Mouse (Mus musculus) liver, embryonic 15.5 days (tissue): Measurements from ENCODE around the gene Ghdc. TPM values are rescaled to one million over a fixed set of nuclear protein-coding genes. Genes with fewer than 3 reads are reported as not detected.

Experiments
- ATAC-seq: fragments of 200-750 bp; cut with Nextera tagmentation; 2 replicates; pipeline ENCODE4 v1.8.0; 2017; ENCODE audit warnings: moderate number of reproducible peaks, mild to moderate bottlenecking, moderate library complexity; ENCODE audit not compliant: insufficient read depth
- H3K27ac ChIP-seq: fragments of 300-500 bp; sonication (generic); replicated peaks from 2 replicates; pipeline ENCODE4 v1.5.1; 2015; ENCODE audit warnings: mild to moderate bottlenecking, inconsistent platforms
- H3K27me3 ChIP-seq: fragments of 300-500 bp; sonication (generic); 2 replicates; pipeline ENCODE4 v1.6.1; 2015; ENCODE audit warnings: mild to moderate bottlenecking, inconsistent platforms
- H3K36me3 ChIP-seq: fragments of 300-500 bp; sonication (generic); replicated peaks from 2 replicates; pipeline ENCODE4 v1.6.1; 2015; ENCODE audit warnings: moderate library complexity, mild to moderate bottlenecking, inconsistent platforms
- H3K4me1 ChIP-seq: fragments of 300-500 bp; sonication (generic); replicated peaks from 2 replicates; pipeline ENCODE4 v1.6.1; 2015; ENCODE audit warnings: inconsistent platforms
- H3K4me2 ChIP-seq: fragments of 300-500 bp; sonication (generic); 2 replicates; pipeline ENCODE4 v1.6.1; 2015; ENCODE audit warnings: moderate library complexity, mild to moderate bottlenecking, inconsistent platforms
- H3K4me3 ChIP-seq: fragments of 300-500 bp; sonication (generic); replicated peaks from 2 replicates; pipeline ENCODE4 v1.5.1; 2015; ENCODE audit warnings: mild to moderate bottlenecking, inconsistent platforms
- H3K9ac ChIP-seq: fragments of 300-500 bp; sonication (generic); 2 replicates; pipeline ENCODE4 v1.6.1; 2015; ENCODE audit warnings: moderate library complexity, mild to moderate bottlenecking, inconsistent platforms
- H3K9me3 ChIP-seq: fragments of 300-500 bp; sonication (generic); replicated peaks from 2 replicates; pipeline ENCODE4 v1.6.1; 2016; ENCODE audit warnings: inconsistent platforms
- WGBS: fragments of 180-500 bp; shearing (Covaris S2); methylation state at CpG from one replicate; pipeline ENCODE4 v1.1.7; 2015; ENCODE audit warnings: mixed read lengths; ENCODE audit not compliant: insufficient replicate concordance; 5-methylcytosine and 5-hydroxymethylcytosine counted together
- polyA plus RNA-seq: library from polyadenylated mRNA; unstranded; fragments of >200 nt; fragmentation: Nextera tagmentation; extraction: Ambion mirVana; gene quantifications from 2 replicates; pipeline ENCODE4 v1.2.1, GENCODE M21; 2015

Ghdc gene
- polyA plus RNA-seq, 1 experiment from 2014 or later: 1.5 TPM

- Histone ChIP-seq H3K4me3 (peak within 1 kb of the TSS; percentile 44), H3K9me3 (no peaks in the 10 kb centered on the region), H3K36me3 (no peaks in the 10 kb centered on the region), H3K27me3 (peaks cover 84% of the 10 kb centered on the region), H3K27ac (no peak within 1 kb of the TSS), H3K4me1 (peaks cover 26% of the 10 kb centered on the region), H3K9ac (no peak within 1 kb of the TSS), H3K4me2 (peak within 1 kb of the TSS; percentile 72)
- ATAC-seq: 0 out of 2 replicates have a peak, but pooled peaks have one; percentile 22
- under 1% methylated on average over 51 of the region's 51 CpGs for WGBS
Observed at GRCm38 (mm10) chr11:100759611-100760233, 11.0 kb downstream of the Ghdc start, which contains the start of gene Kcnh4. Gene Kcnh4, minus strand, starts transcription at chr11:100759942.

GRCm38 (mm10) chr11:100758707-100759610 lies 11.8 kb downstream of the Ghdc start:
- no peak for ATAC-seq
- Histone ChIP-seq H3K4me1 (peaks cover 26% of the 10 kb centered on the region), H3K27ac (no peak overlapping the region), H3K9me3 (no peaks in the 10 kb centered on the region), H3K36me3 (no peaks in the 10 kb centered on the region), H3K9ac (no peak overlapping the region), H3K4me3 (peak overlapping the region; percentile 44), H3K4me2 (peak overlapping the region; percentile 72), H3K27me3 (peaks cover 92% of the 10 kb centered on the region)
- 3% methylated on average over 35 of the region's 35 CpGs for WGBS

- ATAC-seq: no peak
- peaks cover 26% of the 10 kb centered on the region for H3K4me1 ChIP-seq
- no peaks in the 10 kb centered on the region for H3K9me3 ChIP-seq
- no peak overlapping the region for H3K4me3 ChIP-seq
- no peak overlapping the region for H3K27ac ChIP-seq
- H3K36me3 ChIP-seq: no peaks in the 10 kb centered on the region
- H3K9ac ChIP-seq: no peak overlapping the region
- no peak overlapping the region for H3K4me2 ChIP-seq
- 59% methylated on average over 12 of the region's 12 CpGs for WGBS
- peaks cover 94% of the 10 kb centered on the region for H3K27me3 ChIP-seq
Observed at GRCm38 (mm10) chr11:100757566-100757965, 13.2 kb downstream of the Ghdc start.

GRCm38 (mm10) chr11:100756476-100756875 lies 14.3 kb downstream of the Ghdc start:
- Histone ChIP-seq H3K27me3 (peaks cover 94% of the 10 kb centered on the region), H3K4me2 (no peak overlapping the region), H3K4me3 (no peak overlapping the region), H3K9me3 (no peaks in the 10 kb centered on the region), H3K27ac (no peak overlapping the region), H3K4me1 (peaks cover 20% of the 10 kb centered on the region), H3K36me3 (no peaks in the 10 kb centered on the region), H3K9ac (no peak overlapping the region)
- no peak for ATAC-seq
- 57% methylated on average over 6 of the region's 6 CpGs for WGBS

- Histone ChIP-seq H3K4me3 (no peak overlapping the region), H3K9ac (no peak overlapping the region), H3K36me3 (no peaks in the 10 kb centered on the region), H3K27me3 (peaks cover 90% of the 10 kb centered on the region), H3K4me2 (no peak overlapping the region), H3K27ac (no peak overlapping the region), H3K9me3 (no peaks in the 10 kb centered on the region), H3K4me1 (peaks cover 8% of the 10 kb centered on the region)
- no peak for ATAC-seq
- WGBS: 84% methylated on average over 3 of the region's 3 CpGs
Observed at GRCm38 (mm10) chr11:100754693-100755057, 16.1 kb downstream of the Ghdc start.

- no peak for ATAC-seq
- no peak overlapping the region for H3K4me3 ChIP-seq
Observed at GRCm38 (mm10) chr11:100754021-100754692, 16.6 kb downstream of the Ghdc start.

GRCm38 (mm10) chr11:100752294-100752693 lies 18.5 kb downstream of the Ghdc start:
- no peaks in the 10 kb centered on the region for H3K9me3 ChIP-seq
- 40% methylated on average over 10 of the region's 10 CpGs for WGBS
- H3K4me3 ChIP-seq: no peak overlapping the region
- no peak overlapping the region for H3K4me2 ChIP-seq
- no peak for ATAC-seq
- H3K9ac ChIP-seq: no peak overlapping the region
- H3K36me3 ChIP-seq: no peaks in the 10 kb centered on the region
- H3K4me1 ChIP-seq: peaks cover 4% of the 10 kb centered on the region
- no peak overlapping the region for H3K27ac ChIP-seq
- peaks cover 89% of the 10 kb centered on the region for H3K27me3 ChIP-seq

More at GRCm38 (mm10) chr11:100754021-100754692, 16.6 kb downstream of the Ghdc start:
- Histone ChIP-seq H3K4me2 (no peak overlapping the region), H3K27me3 (peaks cover 90% of the 10 kb centered on the region), H3K36me3 (no peaks in the 10 kb centered on the region), H3K27ac (no peak overlapping the region), H3K9me3 (no peaks in the 10 kb centered on the region), H3K4me1 (peaks cover 3% of the 10 kb centered on the region), H3K9ac (no peak overlapping the region)
- 68% methylated on average over 12 of the region's 12 CpGs for WGBS

GRCm38 (mm10) chr11:100750127-100750526 lies 20.6 kb downstream of the Ghdc start:
- no peak overlapping the region for H3K27ac ChIP-seq
- no peaks in the 10 kb centered on the region for H3K36me3 ChIP-seq
- no peak overlapping the region for H3K9ac ChIP-seq
- H3K4me3 ChIP-seq: no peak overlapping the region
- H3K4me1 ChIP-seq: peaks cover 16% of the 10 kb centered on the region
- H3K27me3 ChIP-seq: peaks cover 81% of the 10 kb centered on the region
- H3K9me3 ChIP-seq: no peaks in the 10 kb centered on the region
- no peak for ATAC-seq
- WGBS: 71% methylated on average over 16 of the region's 16 CpGs
- H3K4me2 ChIP-seq: no peak overlapping the region

GRCm38 (mm10) chr11:100749469-100749868 lies 21.3 kb downstream of the Ghdc start:
- no peak overlapping the region for H3K27ac ChIP-seq
- no peak for ATAC-seq
- no peak overlapping the region for H3K4me2 ChIP-seq
- H3K4me3 ChIP-seq: no peak overlapping the region
- peaks cover 16% of the 10 kb centered on the region for H3K4me1 ChIP-seq
- H3K9me3 ChIP-seq: no peaks in the 10 kb centered on the region
- 41% methylated on average over 25 of the region's 25 CpGs for WGBS
- H3K36me3 ChIP-seq: no peaks in the 10 kb centered on the region
- H3K9ac ChIP-seq: no peak overlapping the region
- H3K27me3 ChIP-seq: peaks cover 81% of the 10 kb centered on the region

GRCm38 (mm10) chr11:100748620-100749019 lies 22.1 kb downstream of the Ghdc start:
- H3K4me3 ChIP-seq: no peak overlapping the region
- WGBS: 28% methylated on average over 4 of the region's 4 CpGs
- H3K9ac ChIP-seq: no peak overlapping the region
- peaks cover 16% of the 10 kb centered on the region for H3K4me1 ChIP-seq
- no peak overlapping the region for H3K4me2 ChIP-seq
- no peaks in the 10 kb centered on the region for H3K36me3 ChIP-seq
- H3K9me3 ChIP-seq: no peaks in the 10 kb centered on the region
- ATAC-seq: no peak
- H3K27ac ChIP-seq: no peak overlapping the region
- H3K27me3 ChIP-seq: peaks cover 74% of the 10 kb centered on the region

- H3K27me3 ChIP-seq: peaks cover 61% of the 10 kb centered on the region
- H3K4me2 ChIP-seq: no peak overlapping the region
- peaks cover 16% of the 10 kb centered on the region for H3K4me1 ChIP-seq
- WGBS: 47% methylated on average over 5 of the region's 5 CpGs
- H3K36me3 ChIP-seq: no peaks in the 10 kb centered on the region
- H3K9ac ChIP-seq: no peak overlapping the region
- H3K4me3 ChIP-seq: no peak overlapping the region
- H3K27ac ChIP-seq: no peak overlapping the region
- no peaks in the 10 kb centered on the region for H3K9me3 ChIP-seq
- ATAC-seq: peak; percentile 59; the same call in 1 of the 2 replicates
Observed at GRCm38 (mm10) chr11:100747114-100747513, 23.6 kb downstream of the Ghdc start.
